Comparison of ENCODE assay signal across 8 mouse cellular contexts in genomic region chrX:13346011-13346631, GRCm38 (mm10).
DNase-seq lines count a peak whose midpoint lies in the region; ATAC-seq and TF ChIP-seq lines count a peak whose summit lies in the region.

No protein-coding gene starts in this region.

- H3K79me2 ChIP-seq in CH12.LX (replicated peaks; ENCODE audit: control insufficient read depth, extremely low read depth, insufficient read depth, poor library complexity, severe bottlenecking) = no peaks in the 10 kb centered on the region
- no peaks in the 10 kb centered on the region for H3K79me2 ChIP-seq in macrophage (ENCODE audit: inconsistent target)

- ATAC-seq in hindbrain, embryonic 15.5 days (ENCODE audit: low FRiP score, low read depth) = peak; percentile 52

- intact Hi-C loops in heart, postnatal 36 days (cut with DNase I) = loop anchor here (2.0 to 5.0 kb wide), 6 partner anchors 65 to 311 kb away; partner anchors contain the start of gene Ddx3x

- peaks cover 48% of the 10 kb centered on the region; the same call in 1 of the 2 replicates for H3K27me3 ChIP-seq in heart, embryonic 10.5 days (ENCODE audit: insufficient read depth, poor library complexity, severe bottlenecking)
- no peaks in the 10 kb centered on the region for H3K27me3 ChIP-seq in CH12.LX (replicated peaks)
- H3K27me3 ChIP-seq in hindbrain, embryonic 15.5 days = peaks cover 18% of the 10 kb centered on the region; the same call in 1 of the 2 replicates

- no peak for TF ChIP-seq RAD21 in CH12.LX (IDR thresholded peaks at IDR 0.05; ENCODE audit: low read depth, low read length)

- H3K9me3 ChIP-seq in heart, embryonic 10.5 days = no peaks in the 10 kb centered on the region
- no peaks in the 10 kb centered on the region for H3K9me3 ChIP-seq in CH12.LX (replicated peaks; ENCODE audit: low read length)
- H3K9me3 ChIP-seq in hindbrain, embryonic 15.5 days = no peaks in the 10 kb centered on the region

- peak overlapping the region; percentile 61 for H3K9ac ChIP-seq in CH12.LX (ENCODE audit: insufficient read depth, low read depth)
- H3K9ac ChIP-seq in hindbrain, embryonic 15.5 days = peak overlapping the region; percentile 35; the same call in 1 of the 2 replicates

- no peak for DNase-seq in heart, embryonic 10.5 days (ENCODE audit: low spot score)
- no peak for DNase-seq in heart, postnatal 36 days
- no peak for DNase-seq in CH12.LX (ENCODE audit: extremely low read depth)
- DNase-seq in embryo, embryonic 10 days (ENCODE audit: low spot score) = peak; percentile 35
- DNase-seq in thymus, postnatal 0 days (ENCODE audit: low spot score) = peak; percentile 62
- no peak for DNase-seq in B cell, adult 2 months

- no peak for TF ChIP-seq POLR2A in CH12.LX (IDR thresholded peaks at IDR 0.05; ENCODE audit: low read depth, low read length)

- no peaks in the 10 kb centered on the region for H3K4me1 ChIP-seq in heart, embryonic 10.5 days
- peaks cover 7 to 9% of the 10 kb centered on the region in 2 experiments; a peak in 3 of 4 replicates for H3K4me1 ChIP-seq in CH12.LX (ENCODE audit: control insufficient read depth in 1 of 2, insufficient read depth in 2 of 2)
- peaks cover 16% of the 10 kb centered on the region for H3K4me1 ChIP-seq in hindbrain, embryonic 15.5 days (replicated peaks)

- WGBS in heart, embryonic 10.5 days = 6% methylated on average over 21 of the region's 21 CpGs
- 7% methylated on average over 16 of the region's 21 CpGs for WGBS in hindbrain, embryonic 15.5 days
- 48% methylated on average over 19 of the region's 21 CpGs for WGBS in macrophage (ENCODE audit: missing documents)

- H3K36me3 ChIP-seq in heart, embryonic 10.5 days = no peaks in the 10 kb centered on the region
- no peaks in the 10 kb centered on the region for H3K36me3 ChIP-seq in CH12.LX (replicated peaks in 1 of 2; ENCODE audit: control insufficient read depth in 1 of 2, insufficient read depth in 1 of 2, low read length in 1 of 2)
- H3K36me3 ChIP-seq in hindbrain, embryonic 15.5 days = no peaks in the 10 kb centered on the region
- no peaks in the 10 kb centered on the region for H3K36me3 ChIP-seq in macrophage (ENCODE audit: inconsistent target)

- no peak for TF ChIP-seq CTCF in CH12.LX (conservative IDR thresholded peaks at IDR 0.05 in 1 of 2, IDR thresholded peaks at IDR 0.05 in 1 of 2; ENCODE audit: low read depth in 2 of 2, low read length in 2 of 2)

- peak overlapping the region; percentile 66 for H3K4me2 ChIP-seq in CH12.LX (ENCODE audit: insufficient read depth, low read depth, poor library complexity, severe bottlenecking)
- H3K4me2 ChIP-seq in hindbrain, embryonic 15.5 days = peak overlapping the region; percentile 60

- dilution Hi-C loops in CH12.LX (cut with MboI; ENCODE audit: extremely low pct_ligation_motif_present, extremely low pct_unique_long_range_greater_than_20kb, low sequenced_read_pairs) = no loop called here

- no peak for TF ChIP-seq EP300 in CH12.LX (IDR thresholded peaks at IDR 0.05; ENCODE audit: low read length)

- in situ Hi-C loops in CH12.LX (cut with MboI; ENCODE audit: low pct_ligation_motif_present, low pct_unique_long_range_greater_than_20kb, low sequenced_read_pairs) = no loop called here

- H3K4me3 ChIP-seq in heart, embryonic 10.5 days = peak overlapping the region; percentile 57
- peak overlapping the region; percentile 51 to 57 (median 54) for H3K4me3 ChIP-seq in CH12.LX (replicated peaks in 1 of 3; ENCODE audit: low read depth in 2 of 3, low read length in 2 of 3, poor library complexity in 1 of 3)
- H3K4me3 ChIP-seq in hindbrain, embryonic 15.5 days = peak overlapping the region; percentile 42
- H3K4me3 ChIP-seq in macrophage (ENCODE audit: inconsistent target) = peak overlapping the region; percentile 45; the same call in 1 of the 2 replicates

- H3K27ac ChIP-seq in heart, embryonic 10.5 days = peak overlapping the region; percentile 88
- H3K27ac ChIP-seq in CH12.LX (ENCODE audit: insufficient read depth, low read depth) (peak overlapping the region; percentile 95), macrophage (no peak overlapping the region)
- H3K27ac ChIP-seq in hindbrain, embryonic 15.5 days (replicated peaks) = peak overlapping the region; percentile 96

TF ChIP-seq in CH12.LX, 34 proteins besides CTCF, POLR2A, EP300 and RAD21:
- TF ChIP-seq MAX (IDR thresholded peaks at IDR 0.05; ENCODE audit: low read length) (0 out of 2 replicates have a peak, but pooled peaks have one; percentile 22), ZNF384 (IDR thresholded peaks at IDR 0.05; ENCODE audit: low read depth, low read length) (no peak)

Comparison
In these comparisons a context has a peak if more than half of its experiments do, and no peak if none do; other contexts are left out.
1. DNase-seq: peak in embryo, embryonic 10 days (single experiment) and thymus, postnatal 0 days (single experiment); none in heart, embryonic 10.5 days (single experiment), heart, postnatal 36 days (0 of 2), CH12.LX (single experiment) and B cell, adult 2 months (0 of 2).
2. Peak in every context shown above with its lines, with median percentiles within 50 percentile points of each other: H3K4me3 ChIP-seq.